Mouse (Mus musculus) kidney, adult 9 months (tissue): ENCODE data around the gene Ssx2ip.

ENCODE experiments used
- DNase-seq: peaks from one replicate; pipeline ENCODE4 v3.0.0; 2022

Gene Ssx2ip

DNA sequence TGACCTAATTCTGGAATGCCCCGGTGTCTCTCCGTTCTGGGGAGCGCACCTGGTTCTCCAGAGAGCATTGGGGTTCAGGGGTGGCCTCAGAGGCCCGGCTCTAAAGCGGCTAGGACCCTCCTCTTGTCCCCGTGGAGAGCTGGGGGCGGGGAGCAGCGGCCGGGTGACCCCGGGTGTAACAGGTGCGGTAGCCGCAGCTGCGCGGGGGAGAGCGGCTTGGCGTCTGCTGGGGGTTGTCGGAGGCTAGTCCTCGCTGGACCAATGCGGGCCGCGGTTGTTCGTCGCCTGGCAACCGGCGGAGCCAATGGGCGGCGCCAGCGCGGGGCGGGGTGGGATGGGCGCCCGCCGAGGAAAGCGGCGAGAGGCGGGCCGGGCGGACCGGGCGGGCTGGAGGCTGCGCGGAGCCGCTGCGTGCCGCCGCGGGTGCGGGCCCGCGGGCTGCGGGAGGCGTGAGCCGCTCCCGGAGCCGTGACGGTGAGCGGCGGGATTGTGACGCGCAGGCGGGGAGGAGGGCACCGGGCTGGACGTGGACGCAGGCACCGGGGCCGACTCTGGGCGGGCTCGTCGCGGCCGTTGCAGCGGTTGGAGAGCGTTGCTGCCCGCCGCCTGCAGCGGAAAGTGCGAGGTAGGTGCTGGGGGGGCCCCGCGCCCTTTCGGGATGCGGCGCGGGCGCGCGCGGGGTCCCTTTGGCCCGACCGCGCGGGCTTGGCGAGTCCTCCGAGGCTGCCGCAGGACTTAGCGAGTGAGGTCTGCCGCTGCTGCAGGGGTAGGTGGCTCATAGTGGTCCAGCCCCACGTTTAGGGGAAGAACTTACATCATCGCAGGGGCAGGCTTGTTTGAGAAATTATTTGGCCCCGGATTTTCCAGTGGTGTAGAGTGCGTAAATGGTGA is at the start of gene Ssx2ip:
TSS of gene Ssx2ip (plus strand) at position 332 of the 891 bp plus-strand sequence.
- peak; percentile 97 for DNase-seq

DNA sequence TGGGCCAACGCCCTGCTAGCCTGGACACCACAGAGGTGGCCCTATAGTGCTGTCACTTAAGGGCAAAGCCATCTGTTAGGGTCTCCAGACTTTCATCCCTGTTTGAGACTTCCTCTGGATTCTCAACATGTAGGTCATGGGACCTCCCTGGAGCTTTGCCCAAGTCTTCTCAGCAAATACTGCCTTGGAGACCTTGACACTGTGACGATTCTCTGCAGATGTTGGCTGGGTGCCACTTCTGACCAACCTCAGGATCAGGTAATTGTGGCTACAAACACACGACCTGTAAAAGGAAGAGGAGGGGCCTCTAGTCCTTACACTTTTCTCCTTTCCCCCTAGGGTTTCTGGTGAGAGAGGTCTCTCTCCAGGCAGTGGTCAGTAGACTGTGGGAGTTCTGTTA is 49.3 kb upstream of the Ssx2ip start:
- DNase-seq: peak; percentile 8

DNA sequence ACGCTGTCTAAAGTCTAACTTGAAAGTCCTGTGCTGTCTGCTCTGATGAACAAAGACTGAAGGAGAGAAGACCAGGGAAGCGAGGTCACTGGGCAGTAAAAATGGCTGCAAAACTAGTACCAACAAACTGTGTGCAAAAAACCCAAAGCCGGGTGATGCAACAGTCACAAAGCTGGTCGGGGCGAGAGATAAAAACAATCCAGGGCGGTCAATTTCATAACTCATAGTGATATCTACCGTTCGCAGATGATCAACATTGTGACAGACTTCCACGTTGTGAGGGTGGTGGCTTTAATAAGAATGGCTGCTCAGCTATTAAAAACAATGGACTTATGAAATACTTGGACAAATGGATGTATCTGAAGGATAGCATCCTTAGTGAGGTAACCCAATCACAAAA is 39.0 kb upstream of the Ssx2ip start:
- DNase-seq: no peak

DNA sequence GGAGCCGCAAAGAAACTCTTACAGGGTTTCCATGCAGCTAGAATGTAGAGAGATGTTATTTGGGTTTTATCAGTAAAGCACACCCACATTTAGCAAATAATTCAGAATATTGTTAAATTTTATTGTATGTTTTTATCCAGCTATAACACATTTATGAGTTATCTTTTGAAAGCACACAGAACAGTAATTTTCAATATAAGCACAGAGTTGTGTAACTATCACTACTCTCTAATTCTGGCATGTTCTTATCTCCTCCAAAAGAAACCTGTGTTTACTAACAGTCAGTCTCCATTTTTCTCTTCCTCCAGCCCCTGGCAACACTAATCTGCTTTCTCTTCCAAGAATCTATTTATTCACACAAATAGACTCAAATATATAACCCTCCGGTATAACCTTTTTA is 37.4 kb upstream of the Ssx2ip start:
- no peak for DNase-seq

DNA sequence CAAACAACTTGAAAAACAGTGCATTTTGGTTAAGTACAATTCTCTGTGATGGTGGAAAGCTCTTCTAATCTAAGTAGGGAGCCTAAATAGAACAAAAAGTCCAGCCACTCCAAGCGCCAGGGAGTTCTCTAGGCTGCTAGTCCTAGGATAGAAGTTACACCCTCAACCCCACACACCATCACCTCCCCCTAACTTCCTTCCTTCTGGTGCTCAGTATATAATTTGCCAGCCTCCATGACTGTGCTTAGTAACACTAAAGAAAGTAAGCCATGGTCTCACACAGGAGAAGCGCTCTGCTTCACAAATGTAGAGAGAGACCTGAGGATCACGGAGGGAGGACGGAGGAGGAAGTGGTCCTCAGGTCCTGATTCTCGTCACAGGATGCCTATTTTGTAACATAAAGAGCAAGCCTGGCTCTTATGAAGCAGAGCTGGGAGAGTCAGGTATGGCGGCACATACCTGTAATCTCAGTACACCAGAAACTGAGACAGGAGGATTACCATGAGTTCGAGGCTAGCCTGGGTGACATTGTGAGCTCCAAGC is 33.8 kb upstream of the Ssx2ip start:
- no peak for DNase-seq

DNA sequence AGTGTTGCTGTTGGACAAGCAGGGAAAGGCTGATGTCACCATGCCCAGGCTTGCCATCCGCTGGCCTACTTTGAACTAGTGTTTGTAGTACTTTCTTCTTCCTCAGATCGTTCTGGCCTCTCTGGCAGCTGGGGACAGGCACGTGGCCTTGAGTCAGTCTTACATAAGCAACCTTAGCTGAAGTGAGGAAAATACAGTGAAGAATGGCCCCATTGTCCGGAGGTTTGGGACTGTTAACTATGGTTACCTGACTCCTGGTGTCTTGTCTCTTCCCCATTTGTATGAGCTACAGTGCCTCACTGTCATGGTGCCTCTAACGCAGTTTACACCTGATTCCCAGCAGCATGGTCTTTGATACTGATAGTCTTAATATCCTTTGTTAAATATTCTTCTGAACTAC is 33.2 kb upstream of the Ssx2ip start:
- DNase-seq: no peak

DNA sequence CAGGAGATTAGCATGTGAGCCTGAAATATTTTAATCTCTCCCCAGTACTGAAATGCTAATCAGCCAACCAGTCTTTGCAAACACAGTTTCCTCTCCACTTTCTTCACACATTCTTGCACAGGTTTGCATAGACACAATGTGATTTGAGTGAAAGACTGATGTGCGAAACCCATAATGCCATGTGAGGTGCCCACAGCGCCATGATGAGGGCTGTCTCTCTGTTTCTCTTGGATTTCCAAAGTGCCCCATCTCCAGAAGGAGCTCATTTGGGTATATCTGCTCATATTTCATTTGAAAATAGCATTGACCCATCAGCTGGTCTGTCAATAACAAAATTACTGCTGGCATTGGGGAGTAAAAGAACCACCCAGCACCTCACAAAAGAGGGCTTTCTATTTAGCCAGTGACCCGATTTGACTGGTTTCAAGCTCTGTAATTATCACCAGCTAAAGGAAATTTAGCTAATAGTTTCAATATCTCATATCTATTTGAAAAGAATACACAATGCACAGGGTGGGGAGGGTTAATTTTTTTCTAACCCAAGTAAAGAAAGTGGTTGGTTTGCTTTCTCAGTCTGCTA is 29.8 kb upstream of the Ssx2ip start:
- no peak for DNase-seq

DNA sequence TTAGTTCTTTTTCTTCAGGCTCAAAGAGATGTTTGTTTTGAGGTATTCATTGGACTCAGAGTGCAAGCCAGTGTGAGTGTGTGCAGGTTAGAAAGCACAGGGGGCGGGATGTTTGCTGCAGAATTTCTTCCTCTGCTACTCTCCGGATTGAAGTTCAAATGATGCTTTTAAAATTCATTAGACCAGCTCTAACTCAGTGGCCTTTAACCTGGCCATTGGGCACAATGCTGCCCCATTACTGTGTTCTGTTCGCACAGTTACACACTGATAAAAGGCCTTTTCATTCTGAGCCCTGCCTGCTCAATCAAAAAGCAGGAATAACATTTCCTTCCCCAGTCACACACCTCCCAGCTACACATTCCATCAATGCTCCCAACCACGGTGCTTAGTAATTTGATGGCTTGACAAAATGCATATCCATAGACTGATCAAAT is 29.2 kb upstream of the Ssx2ip start:
- DNase-seq: peak; percentile 9

DNA sequence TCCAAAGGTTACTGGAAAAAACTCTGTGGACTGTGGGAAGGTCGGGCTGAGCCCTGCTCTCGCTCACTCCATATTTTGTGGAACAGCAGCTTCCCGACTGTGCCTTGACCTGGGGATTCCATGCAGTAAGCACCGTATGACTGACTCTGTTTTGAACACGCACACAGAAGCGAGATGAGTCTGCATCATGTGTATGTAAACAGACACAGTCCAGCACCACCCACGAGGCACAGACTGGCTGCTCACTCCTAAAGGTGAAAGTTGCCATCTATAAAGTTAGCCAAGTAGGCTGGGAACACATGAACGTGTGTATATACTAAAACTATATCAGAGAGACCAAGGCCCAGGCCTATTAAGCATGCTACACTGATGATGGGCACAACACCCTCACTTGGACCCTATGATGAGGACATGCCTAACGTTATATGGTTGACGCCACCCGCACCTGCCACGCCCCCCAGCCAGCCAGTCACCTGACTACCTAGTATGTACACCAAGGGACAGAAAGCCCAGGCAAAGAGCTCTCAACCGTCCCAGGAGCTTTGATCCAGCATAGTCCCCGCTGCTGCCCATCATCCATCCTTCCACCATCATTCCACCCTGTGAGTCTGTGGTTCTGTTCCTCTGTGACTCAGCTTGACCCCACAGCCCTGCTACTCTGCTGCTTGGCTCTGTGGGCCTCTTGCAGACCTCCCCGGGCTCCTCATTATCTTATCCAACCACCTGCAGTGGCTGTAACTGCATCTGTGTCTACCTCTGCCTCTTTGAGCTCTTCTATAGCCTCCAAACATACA is 27.9 kb upstream of the Ssx2ip start:
- DNase-seq: no peak

DNA sequence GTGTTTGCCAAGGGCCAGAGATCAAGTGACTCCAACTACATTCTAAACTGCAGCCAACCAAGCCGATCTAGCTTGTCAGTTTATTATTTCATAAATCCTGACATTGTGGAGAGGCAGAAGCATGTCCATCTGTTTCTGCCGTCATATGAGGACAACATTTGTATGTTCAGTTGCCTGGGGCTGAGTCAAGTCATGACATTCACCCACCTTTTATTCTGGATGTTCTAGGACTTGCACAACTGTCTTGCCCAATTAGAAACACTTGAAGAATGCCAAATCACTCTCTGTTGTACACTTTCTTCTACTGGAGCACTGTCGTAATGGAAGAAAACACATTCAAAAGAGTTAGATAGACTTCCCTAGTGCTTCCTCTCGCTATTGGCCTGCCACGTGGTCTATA is 27.2 kb upstream of the Ssx2ip start:
- no peak for DNase-seq

DNA sequence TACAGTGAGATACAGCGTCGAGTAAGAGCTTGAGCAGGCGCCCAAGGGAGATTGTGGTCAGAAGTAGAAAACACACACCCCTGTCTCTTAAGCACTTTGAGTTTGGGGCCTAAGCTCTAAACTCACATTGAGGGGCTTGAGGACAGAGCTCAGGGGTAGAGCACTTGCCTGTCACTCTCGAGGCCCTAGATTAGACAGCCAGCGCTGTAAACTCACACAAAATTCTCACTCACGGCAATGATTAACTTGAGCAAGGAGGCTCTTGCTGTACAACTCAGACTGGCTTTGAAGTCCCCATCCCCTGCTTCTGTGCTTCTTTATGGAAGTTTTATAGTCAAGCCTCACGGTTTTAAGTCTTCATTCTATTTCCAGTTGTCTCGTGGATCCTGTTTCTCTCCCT is 25.7 kb upstream of the Ssx2ip start:
- peak; percentile 15 for DNase-seq

DNA sequence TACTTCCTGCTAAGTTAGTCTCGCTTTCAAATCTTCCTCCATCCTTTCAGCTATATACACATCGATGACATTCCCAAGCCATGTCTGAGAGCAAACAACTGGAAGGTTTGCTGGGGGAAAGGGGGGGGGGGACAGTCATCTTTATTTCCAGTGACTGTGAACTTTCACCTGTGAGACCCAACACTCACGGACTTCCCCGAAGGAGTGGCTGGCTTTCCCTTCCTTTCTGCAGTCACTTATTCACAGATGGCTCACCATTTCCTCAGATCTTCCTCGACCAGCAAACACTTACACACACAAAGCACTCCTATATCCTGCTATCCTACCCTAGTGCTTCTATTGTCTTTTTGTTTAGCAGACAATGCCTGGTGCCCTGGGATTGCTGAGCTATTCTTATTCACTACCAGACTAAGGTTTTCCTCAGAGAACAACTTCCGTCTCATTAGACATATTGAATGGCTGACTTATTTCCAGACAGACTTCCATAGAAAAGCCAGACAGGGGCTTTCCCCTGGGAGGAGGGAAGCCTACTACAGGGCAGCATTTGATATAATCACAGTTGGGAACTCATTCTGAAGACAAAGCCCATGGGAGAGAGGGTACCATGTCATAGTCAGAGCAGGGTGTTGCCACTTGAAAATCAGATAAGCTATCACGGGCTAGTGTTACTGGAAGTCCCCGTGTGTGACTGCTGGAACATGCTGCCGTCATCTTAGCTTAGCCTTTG is 24.5 kb upstream of the Ssx2ip start:
- no peak for DNase-seq

DNA sequence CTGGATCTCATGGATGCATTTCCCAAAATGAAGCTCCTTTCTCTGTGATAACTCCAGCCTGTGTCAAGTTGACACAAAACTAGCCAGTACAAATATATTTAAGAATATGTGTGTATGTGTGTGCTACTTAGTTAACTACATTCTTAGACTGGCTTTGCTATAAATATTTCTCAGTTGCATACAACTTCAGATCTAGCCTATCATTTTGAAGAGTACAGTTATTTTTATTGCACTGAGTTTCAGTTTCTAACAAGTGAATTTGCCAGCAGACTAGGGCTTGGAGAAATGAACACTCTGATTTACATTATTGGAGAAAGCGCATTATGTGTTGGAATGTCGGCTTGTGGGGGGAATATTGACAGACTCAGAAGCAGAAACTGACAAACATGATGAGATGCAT is 23.6 kb upstream of the Ssx2ip start:
- no peak for DNase-seq

DNA sequence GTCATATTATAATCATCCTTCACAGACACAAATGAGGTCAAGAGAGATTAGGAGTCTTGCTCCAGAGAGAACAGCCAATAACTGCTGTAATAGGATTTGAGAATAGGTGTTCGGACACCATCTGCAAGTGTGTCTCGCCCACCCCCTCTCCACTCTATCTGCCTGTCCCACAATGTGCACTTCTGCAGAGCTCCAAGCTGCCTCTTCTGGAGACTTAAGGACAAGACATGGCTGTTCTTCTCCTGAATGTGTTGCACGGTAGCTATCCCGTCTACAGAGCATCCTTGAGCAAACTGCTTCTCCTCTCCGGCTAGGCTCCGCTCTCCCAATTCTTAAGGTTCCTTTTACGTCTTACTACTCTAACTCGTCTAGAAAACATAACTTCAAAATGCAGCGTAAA is 23.0 kb upstream of the Ssx2ip start:
- no peak for DNase-seq

DNA sequence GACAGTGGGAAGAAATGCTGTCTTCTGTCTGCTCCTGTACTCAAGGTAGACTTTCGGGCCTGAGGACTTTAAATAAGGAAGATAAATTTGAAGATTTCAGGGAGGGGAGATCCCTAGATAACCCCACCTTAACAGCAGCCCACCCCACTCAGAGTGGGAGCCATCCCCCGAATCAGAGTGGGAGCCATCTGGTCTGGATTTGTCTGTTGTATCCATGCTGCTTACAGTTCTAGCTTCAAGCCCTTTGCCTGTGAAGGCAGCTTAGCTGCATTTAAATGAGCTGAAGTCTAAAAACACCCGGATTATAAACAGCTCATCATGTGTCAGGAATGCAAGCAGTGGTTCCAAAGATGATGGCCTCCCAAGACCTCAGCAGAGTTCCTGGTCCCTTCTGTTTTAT is 17.6 kb upstream of the Ssx2ip start:
- no peak for DNase-seq

DNA sequence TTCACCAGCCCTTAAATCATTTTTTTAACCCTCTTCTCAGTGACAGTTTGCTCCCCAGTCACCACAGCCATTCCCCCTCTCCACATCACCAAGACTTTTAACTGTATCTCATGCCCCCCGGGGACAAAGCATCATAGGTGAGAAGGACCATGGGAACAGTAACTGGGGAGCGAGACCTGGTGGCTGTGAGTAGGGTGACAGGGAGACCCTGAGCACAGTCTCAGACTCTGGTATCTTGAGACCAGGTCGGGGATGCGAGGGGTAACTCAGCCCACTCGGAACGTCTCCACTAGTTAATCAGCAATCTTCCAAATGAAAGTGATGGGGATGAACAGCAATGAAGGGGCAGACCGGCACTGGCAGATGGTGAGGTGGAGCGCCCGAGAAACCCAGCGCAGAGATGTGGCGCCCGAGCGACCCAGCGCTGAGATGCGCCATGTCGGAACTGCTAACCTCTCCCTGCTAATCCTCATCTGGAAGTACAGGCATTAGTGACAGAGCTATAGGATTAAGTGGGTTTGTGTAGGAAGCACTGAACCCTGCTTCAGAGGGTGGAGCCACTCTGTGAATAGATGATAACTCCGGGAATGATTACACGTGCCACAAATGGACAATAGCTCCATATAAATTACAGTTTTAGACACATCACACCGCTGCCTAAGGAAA is 11.7 kb upstream of the Ssx2ip start:
- DNase-seq: no peak

DNA sequence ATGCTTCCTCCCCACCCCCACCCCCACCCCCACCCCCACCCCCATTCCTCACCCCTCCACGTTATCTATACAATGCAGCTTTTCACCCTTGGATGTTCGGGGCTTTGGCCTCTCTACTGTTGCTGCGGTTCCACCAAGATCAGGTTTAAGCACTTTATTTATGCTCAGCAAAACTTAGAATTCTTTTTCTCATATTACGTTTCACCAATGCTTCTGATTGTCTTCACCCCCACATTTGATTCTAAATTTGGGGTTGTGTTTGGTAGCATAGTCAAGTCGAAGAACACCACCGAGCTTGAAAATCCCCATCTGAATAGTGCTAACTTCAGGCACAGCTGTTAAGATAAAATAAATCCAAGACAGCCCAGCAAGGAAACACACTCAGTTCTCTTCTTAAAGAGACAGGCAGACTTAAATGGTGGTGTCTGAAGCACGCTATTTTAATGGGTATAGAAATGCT is 10.8 kb upstream of the Ssx2ip start:
- no peak for DNase-seq

DNA sequence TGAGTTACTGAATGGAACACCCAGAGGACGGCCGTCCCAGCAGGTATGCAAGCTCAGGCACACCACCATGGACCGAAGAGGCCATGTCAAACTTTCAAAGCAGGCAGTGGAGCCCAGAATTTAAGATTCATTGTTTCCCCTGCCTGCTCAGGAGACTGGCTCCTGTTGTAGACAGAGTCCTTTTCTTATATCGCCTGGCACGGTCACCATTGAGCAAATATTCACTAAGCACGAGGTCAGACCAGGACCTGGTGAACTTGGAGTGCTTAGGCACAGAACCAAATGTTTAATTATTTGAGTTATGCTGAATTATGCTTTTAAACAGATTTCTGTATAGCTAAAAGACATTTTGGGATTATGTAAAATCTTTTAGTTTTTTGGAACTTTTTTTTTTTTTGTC is 8.2 kb upstream of the Ssx2ip start:
- DNase-seq: peak; percentile 50

DNA sequence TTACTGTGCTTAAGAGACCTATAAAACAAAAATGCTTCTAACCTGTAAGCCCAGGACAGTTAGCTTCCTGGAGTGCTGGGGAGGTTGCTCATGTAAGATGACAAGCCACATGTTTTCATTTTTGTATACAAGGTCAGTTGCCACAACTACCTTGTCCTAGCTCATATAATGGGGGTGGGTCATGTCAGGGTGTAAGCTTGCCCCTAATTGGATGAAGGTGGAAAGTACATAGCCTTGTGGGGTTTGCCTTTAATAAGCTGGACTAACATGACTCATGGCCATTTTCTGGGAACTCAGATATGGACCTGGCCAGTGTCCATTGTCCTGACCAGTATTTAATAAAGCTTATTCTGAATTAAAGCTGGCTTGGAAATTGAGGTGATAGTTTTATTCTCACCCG is 7.5 kb upstream of the Ssx2ip start:
- DNase-seq: no peak

DNA sequence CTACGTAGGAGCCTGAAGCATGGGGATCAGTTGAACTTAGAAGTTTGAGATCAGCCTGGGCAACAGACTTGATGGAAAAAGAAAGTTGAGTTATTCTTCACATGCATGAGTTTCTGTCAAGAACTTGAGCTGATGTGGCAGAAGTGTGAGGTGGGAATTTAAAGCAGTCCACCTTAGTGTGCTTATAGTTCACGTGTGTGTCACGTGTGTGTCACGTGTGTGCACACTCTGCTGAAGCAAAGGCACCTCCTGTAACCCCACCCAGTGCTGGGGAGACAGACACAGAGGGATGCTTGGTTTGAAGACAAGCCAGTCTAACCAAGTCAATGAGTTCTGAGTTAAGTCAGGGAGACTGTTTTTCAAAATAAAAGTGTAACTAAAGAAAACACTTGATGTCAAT is 6.6 kb upstream of the Ssx2ip start:
- DNase-seq: no peak

DNA sequence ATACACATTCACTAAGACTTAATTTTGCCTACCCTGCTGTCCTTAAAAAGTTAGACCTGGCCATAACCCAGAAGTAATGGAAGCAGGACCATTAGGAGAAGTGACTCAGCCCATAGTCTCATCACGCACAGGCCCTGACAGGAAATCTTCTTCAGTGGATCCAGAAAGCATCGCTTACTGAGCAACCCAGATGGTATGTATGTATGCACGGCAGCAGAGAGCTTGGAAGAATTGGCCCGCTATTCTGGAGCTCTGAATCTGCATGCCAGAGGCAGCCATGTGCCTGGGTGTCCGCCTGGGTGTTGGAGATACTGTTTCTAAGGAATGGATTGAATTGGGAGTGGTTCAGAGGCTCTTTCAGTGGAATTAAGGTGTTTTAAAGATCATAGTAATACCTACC is 5.2 kb upstream of the Ssx2ip start:
- no peak for DNase-seq

DNA sequence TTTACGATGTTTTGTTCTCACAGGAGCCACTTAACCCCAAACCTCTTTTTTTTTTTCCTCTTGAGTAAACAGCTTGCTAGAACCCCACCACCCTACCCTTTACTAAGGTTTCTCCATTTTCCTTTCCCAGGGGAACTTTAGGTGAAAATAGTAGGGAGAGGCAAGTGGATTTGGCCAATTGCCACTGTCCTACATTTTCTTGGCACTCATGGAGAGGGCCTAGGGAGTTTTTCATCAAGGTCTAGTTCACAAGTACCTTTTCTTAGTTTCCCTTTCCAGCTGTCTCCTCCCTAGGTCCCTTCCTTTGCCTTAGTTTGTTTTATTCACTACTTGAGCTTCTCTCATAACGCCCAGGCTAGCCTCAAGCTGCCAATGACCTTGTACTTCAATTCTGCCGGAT is 672 bp upstream of the Ssx2ip start:
- no peak for DNase-seq
